Mouse (Mus musculus) intestine, embryonic 14.5 days (tissue): ENCODE measurements around the gene Gemin2. TPM values are rescaled to one million over a fixed set of nuclear protein-coding genes. Genes with fewer than 3 reads are reported as not detected.
"Not testable (repeated sequence)": the region's sequence is repeated elsewhere in the genome, so short reads cannot be mapped to it uniquely, and the experiment has no call there.

Experiments used
- ATAC-seq: fragments of 200-750 bp; cut with Nextera tagmentation; replicated peaks from 2 replicates; pipeline ENCODE4 v1.8.0; 2017; ENCODE audit warnings: low read depth, moderate number of reproducible peaks, moderate TSS enrichment, moderate library complexity; ENCODE audit not compliant: low FRiP score, low TSS enrichment
- DNase-seq: peaks from one replicate; pipeline ENCODE4 v3.0.0-alpha.2; 2018; ENCODE audit warnings: low spot score
- H3K27ac ChIP-seq: fragments of 300-500 bp; sonication (generic); 2 replicates; pipeline ENCODE4 v1.5.1; 2014; ENCODE audit warnings: low read depth, mild to moderate bottlenecking, control low read depth
- H3K27me3 ChIP-seq: fragments of 300-500 bp; sonication (generic); replicated peaks from 2 replicates; pipeline ENCODE4 v1.6.1; 2014; ENCODE audit warnings: low read length, control low read depth; ENCODE audit not compliant: control insufficient read depth, insufficient read depth
- H3K36me3 ChIP-seq: fragments of 300-500 bp; sonication (generic); 2 replicates; pipeline ENCODE4 v1.6.1; 2014; ENCODE audit warnings: low read length, control low read depth; ENCODE audit not compliant: control insufficient read depth, insufficient read depth
- H3K4me1 ChIP-seq: fragments of 300-500 bp; sonication (generic); replicated peaks from 2 replicates; pipeline ENCODE4 v1.6.1; 2014; ENCODE audit warnings: low read length, control low read depth, mixed read lengths; ENCODE audit not compliant: control insufficient read depth, insufficient read depth
- H3K4me2 ChIP-seq: fragments of 300-500 bp; sonication (generic); 2 replicates; pipeline ENCODE4 v1.6.1; 2014; ENCODE audit warnings: low read length
- H3K4me3 ChIP-seq: fragments of 300-500 bp; sonication (generic); 2 replicates; pipeline ENCODE4 v1.5.1; 2014; ENCODE audit warnings: low read depth, low read length, control low read depth, mixed read lengths
- H3K9ac ChIP-seq: fragments of 300-500 bp; sonication (generic); 2 replicates; pipeline ENCODE4 v1.6.1; 2014; ENCODE audit warnings: mild to moderate bottlenecking, low read length
- H3K9me3 ChIP-seq: fragments of 300-500 bp; sonication (generic); 2 replicates; pipeline ENCODE4 v1.6.1; 2016; ENCODE audit warnings: low read length, control low read depth; ENCODE audit not compliant: control insufficient read depth
- WGBS: fragments of 180-500 bp; shearing (Covaris S2); extraction: QIAGEN DNeasy Blood & Tissue Kit; methylation state at CpG from one replicate; pipeline ENCODE4 v1.1.7; 2014; 5-methylcytosine and 5-hydroxymethylcytosine counted together
- polyA plus RNA-seq: library from polyadenylated mRNA; unstranded; fragments of >200 nt; fragmentation: Nextera tagmentation; extraction: Ambion mirVana; gene quantifications from 2 replicates; pipeline ENCODE4 v1.2.1, GENCODE M21; 2014

The Gemin2 gene
- polyA plus RNA-seq: 18.7 and 24.4 TPM in 2 replicates

- H3K4me3 ChIP-seq: peak within 1 kb of the TSS; percentile 73
- H3K27ac ChIP-seq: peak within 1 kb of the TSS; percentile 87
- peaks cover 11% of the 10 kb centered on the region for H3K36me3 ChIP-seq
- peak; percentile 88 for DNase-seq
- peak within 1 kb of the TSS; percentile 94 for H3K4me2 ChIP-seq
- peaks cover 26% of the 10 kb centered on the region for H3K4me1 ChIP-seq
- peak; percentile 70 for ATAC-seq
- H3K9me3 ChIP-seq: no peaks in the 10 kb centered on the region
- under 1% methylated on average over 28 of the region's 28 CpGs for WGBS
- no peaks in the 10 kb centered on the region for H3K27me3 ChIP-seq
- peak within 1 kb of the TSS; percentile 72 for H3K9ac ChIP-seq
Observed at GRCm38 (mm10) chr12:59013234-59013633, at the start of gene Gemin2. TSS of gene Gemin2 (plus strand) at chr12:59013393.

DNA sequence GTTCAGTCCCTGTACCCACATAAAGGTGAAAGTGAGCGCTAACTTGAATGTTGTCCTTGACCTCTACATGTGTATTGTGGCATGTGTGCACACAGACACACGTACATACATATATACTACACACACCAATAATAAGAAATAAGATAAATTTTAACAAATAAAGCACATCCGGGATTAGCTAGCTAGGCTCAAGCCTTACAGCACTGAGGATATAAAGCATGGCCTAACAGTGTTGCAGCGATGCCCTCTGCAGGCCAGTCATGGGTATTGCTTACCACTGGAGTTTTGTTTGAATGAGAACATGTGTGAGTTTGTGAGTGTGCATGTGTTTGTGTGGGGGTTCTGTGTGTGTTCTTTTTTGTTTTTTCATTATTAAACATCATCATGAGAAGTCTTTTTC lies 48.6 kb upstream of the Gemin2 start:
- Histone ChIP-seq H3K4me3 (no peak overlapping the region), H3K9me3 (no peaks in the 10 kb centered on the region), H3K4me2 (no peak overlapping the region), H3K4me1 (no peaks in the 10 kb centered on the region), H3K27ac (no peak overlapping the region), H3K9ac (no peak overlapping the region), H3K36me3 (peaks cover 76% of the 10 kb centered on the region), H3K27me3 (no peaks in the 10 kb centered on the region)
- ATAC-seq (no peak), DNase-seq (no peak)
- WGBS: 80% methylated on average over 4 of the region's 4 CpGs

DNA sequence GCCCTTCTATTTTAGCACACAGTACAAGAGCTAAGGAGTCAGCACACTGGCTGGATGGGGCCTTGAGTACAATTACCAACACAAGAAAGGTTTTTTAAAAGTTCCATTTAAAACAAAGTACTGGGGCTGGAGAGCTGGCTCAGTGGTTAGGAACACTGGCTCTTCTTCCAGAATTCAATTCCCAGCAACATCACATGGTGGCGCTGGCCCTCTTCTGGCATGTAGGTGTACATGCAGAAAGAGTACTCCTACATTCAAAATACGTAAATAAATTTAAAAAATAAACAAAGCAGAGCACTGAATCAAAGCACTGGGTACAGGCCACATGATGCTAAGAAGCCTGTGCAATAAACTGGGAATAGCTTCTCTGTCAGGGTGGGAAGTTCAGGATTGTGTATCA lies 36.2 kb upstream of the Gemin2 start:
- no peak for DNase-seq
- H3K4me2 ChIP-seq: no peak overlapping the region
- 82% methylated on average over 2 of the region's 2 CpGs for WGBS
- H3K36me3 ChIP-seq: peaks cover 84% of the 10 kb centered on the region
- no peak overlapping the region for H3K4me3 ChIP-seq
- ATAC-seq: no peak
- H3K27ac ChIP-seq: no peak overlapping the region
- H3K4me1 ChIP-seq: no peaks in the 10 kb centered on the region
- no peaks in the 10 kb centered on the region for H3K27me3 ChIP-seq
- H3K9ac ChIP-seq: no peak overlapping the region
- H3K9me3 ChIP-seq: no peaks in the 10 kb centered on the region

DNA sequence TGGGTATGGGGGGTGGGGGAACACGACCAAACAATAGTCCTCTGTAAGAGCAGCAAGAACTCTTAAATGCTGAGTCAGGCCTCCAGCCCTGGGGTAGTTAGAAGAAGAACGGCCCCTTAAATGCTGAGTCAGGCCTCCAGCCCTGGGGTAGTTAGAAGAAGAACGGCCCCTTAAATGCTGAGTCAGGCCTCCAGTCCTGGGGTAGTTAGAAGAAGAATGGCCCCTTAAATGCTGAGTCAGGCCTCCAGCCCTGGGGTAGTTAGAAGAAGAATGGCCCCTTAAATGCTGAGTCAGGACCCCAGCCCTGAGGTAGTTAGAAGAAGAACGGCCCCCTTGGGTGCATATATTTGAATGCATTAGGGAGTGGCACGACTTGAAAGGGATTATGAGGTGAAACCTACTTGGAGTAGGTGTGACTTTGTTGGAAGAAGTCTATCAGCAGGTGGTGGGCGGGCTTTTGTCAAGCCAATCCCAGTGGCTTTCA lies 32.0 kb upstream of the Gemin2 start:
- WGBS: 69% methylated on average over 6 of the region's 6 CpGs
- H3K36me3 ChIP-seq: peaks cover 84% of the 10 kb centered on the region
- not testable (repeated sequence) for H3K4me2 ChIP-seq, H3K9ac ChIP-seq, H3K9me3 ChIP-seq, H3K27me3 ChIP-seq, DNase-seq, ATAC-seq, H3K4me3 ChIP-seq, H3K27ac ChIP-seq, H3K4me1 ChIP-seq

- H3K9ac ChIP-seq: no peak overlapping the region
- no peaks in the 10 kb centered on the region for H3K9me3 ChIP-seq
- no peak overlapping the region for H3K4me3 ChIP-seq
- no peak overlapping the region for H3K4me2 ChIP-seq
- H3K27me3 ChIP-seq: no peaks in the 10 kb centered on the region
- DNase-seq: no peak
- no peaks in the 10 kb centered on the region for H3K4me1 ChIP-seq
- no peak for ATAC-seq
- H3K36me3 ChIP-seq: peaks cover 89% of the 10 kb centered on the region
- 93% methylated on average over 3 of the region's 3 CpGs for WGBS
- H3K27ac ChIP-seq: no peak overlapping the region
Observed at GRCm38 (mm10) chr12:58985766-58986165, 27.4 kb upstream of the Gemin2 start.

GRCm38 (mm10) chr12:59010482-59010881 lies 2.7 kb upstream of the Gemin2 start:
- 69% methylated on average over 2 of the region's 2 CpGs for WGBS
- ATAC-seq (no peak), DNase-seq (no peak)
- no peaks in the 10 kb centered on the region for H3K9me3 ChIP-seq
- H3K27ac ChIP-seq: no peak overlapping the region
- no peaks in the 10 kb centered on the region for H3K27me3 ChIP-seq
- H3K36me3 ChIP-seq: peaks cover 18% of the 10 kb centered on the region
- H3K4me2 ChIP-seq: peak overlapping the region; percentile 86
- peaks cover 27% of the 10 kb centered on the region for H3K4me1 ChIP-seq
- H3K9ac ChIP-seq: no peak overlapping the region; the same call in 1 of the 2 replicates
- peak overlapping the region; percentile 90 for H3K4me3 ChIP-seq

DNA sequence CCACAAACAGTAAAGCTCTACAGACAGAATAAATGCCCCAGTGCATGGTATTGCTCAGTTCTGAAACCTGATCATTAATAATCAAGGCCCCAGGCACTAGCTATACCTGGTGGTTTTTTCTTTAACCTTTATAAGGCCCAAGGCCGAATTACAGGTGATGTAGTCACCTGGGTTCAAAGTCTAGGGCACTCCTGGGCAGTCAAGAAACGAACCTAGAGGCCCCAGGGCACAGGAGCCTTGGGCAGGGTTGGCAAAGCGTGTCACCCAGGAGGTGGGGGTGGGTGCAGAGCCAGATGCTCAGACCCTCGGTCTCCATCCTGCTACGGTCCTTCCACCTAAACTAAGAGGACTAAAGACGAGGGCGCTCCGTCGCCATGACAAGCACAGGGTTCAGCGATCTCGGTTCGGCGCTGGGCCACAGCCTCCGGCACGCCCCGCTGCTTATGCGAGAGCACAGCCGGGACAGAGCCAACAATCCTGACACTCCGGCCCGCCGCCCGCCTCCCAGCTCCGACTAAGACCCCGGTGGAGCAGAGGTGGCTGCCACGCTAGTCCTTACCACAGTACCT lies 1.8 kb upstream of the Gemin2 start:
- H3K4me3 ChIP-seq: peak overlapping the region; percentile 90
- peak overlapping the region; percentile 89 for H3K9ac ChIP-seq
- DNase-seq: no peak
- peaks cover 27% of the 10 kb centered on the region for H3K4me1 ChIP-seq
- H3K9me3 ChIP-seq: no peaks in the 10 kb centered on the region
- H3K36me3 ChIP-seq: peaks cover 9% of the 10 kb centered on the region
- H3K27ac ChIP-seq: peak overlapping the region; percentile 87
- under 1% methylated on average over 25 of the region's 25 CpGs for WGBS
- H3K27me3 ChIP-seq: no peaks in the 10 kb centered on the region
- ATAC-seq: no peak; the same call in 1 of the 2 replicates
- H3K4me2 ChIP-seq: peak overlapping the region; percentile 86

DNA sequence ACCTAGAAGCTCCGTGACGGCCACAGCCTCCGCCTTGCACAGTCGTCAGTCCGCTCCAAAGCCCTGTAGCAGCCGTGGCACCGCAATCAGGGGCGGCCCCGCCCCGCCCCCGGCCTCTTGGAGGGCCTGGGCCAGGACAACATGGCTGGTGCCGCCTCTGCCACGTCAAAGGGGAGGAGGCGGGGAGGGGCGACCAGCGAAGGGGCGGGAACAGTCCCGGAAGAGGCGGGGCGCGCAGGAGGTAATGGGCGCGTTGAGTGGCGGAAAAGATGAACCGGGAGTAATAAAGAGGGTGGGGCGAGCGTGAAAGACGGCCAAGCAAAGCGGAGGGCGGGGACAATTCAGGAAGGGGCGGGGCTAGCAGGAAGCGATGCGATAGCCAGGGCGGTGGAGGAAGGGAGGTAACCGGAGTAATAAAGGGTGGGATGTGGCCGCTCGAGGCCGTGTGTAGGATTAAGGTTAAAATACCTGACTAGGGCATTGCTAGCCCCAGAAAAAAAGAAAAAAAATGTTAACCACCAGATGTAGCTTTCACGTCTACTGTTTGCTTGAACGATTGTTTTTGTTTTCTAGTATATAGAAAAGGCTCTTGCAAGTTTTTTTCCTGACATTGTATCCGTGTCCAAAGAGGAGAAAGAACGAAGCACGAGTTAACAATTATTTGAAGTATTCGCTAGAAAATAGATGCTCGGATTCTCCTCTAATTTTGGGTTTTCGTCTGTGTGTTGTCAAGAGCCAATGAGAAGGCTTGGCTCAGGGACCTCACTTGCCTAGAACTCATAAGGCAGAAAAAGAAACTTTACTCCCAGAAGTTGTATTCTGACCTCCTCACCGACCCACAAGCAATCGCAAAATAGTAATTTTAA lies 1.1 kb upstream of the Gemin2 start, which contains the start of gene Sec23a:
Sec23a (minus strand) TSS at position 174 of the 866 bp plus-strand sequence.
- ATAC-seq: peak; percentile 96
- peak within 1 kb of the TSS; percentile 87 for H3K27ac ChIP-seq
- H3K36me3 ChIP-seq: peaks cover 2% of the 10 kb centered on the region
- no peaks in the 10 kb centered on the region for H3K27me3 ChIP-seq
- no peaks in the 10 kb centered on the region for H3K9me3 ChIP-seq
- peaks cover 27% of the 10 kb centered on the region for H3K4me1 ChIP-seq
- peak within 1 kb of the TSS; percentile 90 for H3K4me3 ChIP-seq
- H3K4me2 ChIP-seq: peak within 1 kb of the TSS; percentile 94
- WGBS: under 1% methylated on average over 48 of the region's 48 CpGs
- H3K9ac ChIP-seq: peak within 1 kb of the TSS; percentile 89
- DNase-seq: peak; percentile 100
